33 mouse cellular contexts compared by ENCODE assay signal in the genomic region with DNA sequence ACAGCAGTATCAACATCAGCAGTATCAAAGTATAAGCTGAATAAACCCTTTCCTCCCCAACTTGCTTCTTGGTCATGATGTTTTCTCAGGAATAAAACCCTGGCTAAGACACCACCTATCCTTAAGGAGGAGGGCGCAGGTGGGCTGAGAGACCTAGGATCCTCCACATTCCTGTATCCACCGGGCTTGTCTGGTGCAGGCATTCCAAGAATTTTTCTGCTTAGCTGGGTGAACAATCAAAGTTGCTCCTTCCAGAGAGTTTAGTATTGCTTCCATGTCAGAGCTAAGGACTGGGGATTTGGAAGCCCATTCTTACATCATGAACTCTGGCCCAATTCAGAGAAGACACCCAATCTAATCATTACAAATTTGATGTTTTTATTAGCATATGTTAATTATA. TPM values are rescaled to one million over a fixed set of nuclear protein-coding genes. Genes with fewer than 3 reads are reported as not detected.
DNase-seq lines count a peak whose midpoint lies in the region; ATAC-seq and TF ChIP-seq lines count a peak whose summit lies in the region.
"Had no signal": no experiment of that assay in that cellular context is flagged by ENCODE, and none has a peak within 500 bp of the region (broad histone marks: within the 10 kb centered on the region; RNA-seq: fewer than 3 reads in every experiment).

No protein-coding gene starts in this region.

- WGBS in lung, embryonic 14.5 days: 31% methylated on average over 2 of the region's 2 CpGs
- WGBS in small intestine, adult 2 months: 77% methylated on average over 2 of the region's 2 CpGs

- no peaks in the 10 kb centered on the region for H3K36me3 ChIP-seq in lung, embryonic 14.5 days (ENCODE audit: insufficient read depth)
- peaks cover 4% of the 10 kb centered on the region; the same call in 1 of the 2 replicates for H3K36me3 ChIP-seq in small intestine, adult 2 months (ENCODE audit: control insufficient read depth, insufficient read depth, low read length)
- H3K36me3 ChIP-seq: embryonic facial prominence, embryonic 15.5 days; forebrain, embryonic 12.5 days; G1E; heart, embryonic 10.5 days; hindbrain, embryonic 15.5 days; limb, embryonic 10.5 days; limb, embryonic 15.5 days; liver, embryonic 13.5 days; midbrain, embryonic 15.5 days had no signal

- no peak overlapping the region for H3K4me3 ChIP-seq in gastrocnemius, adult 2 months
- no peak overlapping the region for H3K4me3 ChIP-seq in lung, embryonic 14.5 days (ENCODE audit: low read depth, low read length)
- H3K4me3 ChIP-seq in small intestine, adult 2 months (ENCODE audit: low read depth, low read length): no peak overlapping the region
- H3K4me3 ChIP-seq: embryonic facial prominence, embryonic 15.5 days; forebrain, embryonic 12.5 days; heart, embryonic 10.5 days; hindbrain, embryonic 15.5 days; limb, embryonic 10.5 days; limb, embryonic 15.5 days; liver, embryonic 13.5 days; midbrain, embryonic 15.5 days had no signal

- no peaks in the 10 kb centered on the region for H3K4me1 ChIP-seq in lung, embryonic 14.5 days (ENCODE audit: insufficient read depth)
- H3K4me1 ChIP-seq in small intestine, adult 2 months (ENCODE audit: control insufficient read depth, insufficient read depth, insufficient read length, low read length): peaks cover 33% of the 10 kb centered on the region

- no peak for DNase-seq in gastrocnemius, adult 2 months
- no peak for DNase-seq in gastrocnemius, postnatal 14 days
- DNase-seq in lung, embryonic 14.5 days: peak; percentile 41
- DNase-seq in lung, postnatal 14 days: no peak
- peak; percentile 68 for DNase-seq in R1 (ENCODE audit: low read depth, low spot score)
- DNase-seq in natural killer cell, adult 2 months (ENCODE audit: low spot score in 2 of 2): no peak
- DNase-seq: adrenal gland, adult 2 months; adrenal gland, postnatal 36 days; cerebellum, adult 18-20 months; cerebellum, postnatal 10 days; forebrain, postnatal 0 days; gastrocnemius, postnatal 10 days; heart, postnatal 4 days; kidney, adult 8-10 months; layer of hippocampus, postnatal 36 days; liver, embryonic 13.5 days; lung, adult 2 months; right cerebral cortex, adult 18-20 months; thymus, adult 18-20 months; thymus, postnatal 25 days had no signal

- no peak overlapping the region for H3K9ac ChIP-seq in lung, embryonic 14.5 days
- H3K9ac ChIP-seq: embryonic facial prominence, embryonic 15.5 days; forebrain, embryonic 12.5 days; forebrain, postnatal 0 days; hindbrain, embryonic 15.5 days; limb, embryonic 15.5 days; liver, embryonic 13.5 days; midbrain, embryonic 15.5 days had no signal

- intact Hi-C loops in gastrocnemius, adult 2 months (cut with DNase I): no loop called here
- intact Hi-C loops in gastrocnemius, postnatal 14 days (cut with DNase I; ENCODE audit: low total_unique reads): loop anchor here (10.0 kb wide), 1 partner anchor 50 kb away; a partner anchor contains a TSS

- no peak overlapping the region for H3K4me2 ChIP-seq in lung, embryonic 14.5 days
- H3K4me2 ChIP-seq: embryonic facial prominence, embryonic 15.5 days; forebrain, embryonic 12.5 days; hindbrain, embryonic 15.5 days; limb, embryonic 15.5 days; liver, embryonic 13.5 days; midbrain, embryonic 15.5 days had no signal

- H3K27me3 ChIP-seq in lung, embryonic 14.5 days (ENCODE audit: insufficient read depth, low read length): no peaks in the 10 kb centered on the region
- no peaks in the 10 kb centered on the region for H3K27me3 ChIP-seq in small intestine, adult 2 months (ENCODE audit: control insufficient read depth, insufficient read depth, low read length)
- H3K27me3 ChIP-seq: embryonic facial prominence, embryonic 15.5 days; forebrain, embryonic 12.5 days; hindbrain, embryonic 15.5 days; limb, embryonic 15.5 days; liver, embryonic 13.5 days; midbrain, embryonic 15.5 days had no signal

- no peak for TF ChIP-seq POLR2A in small intestine, adult 2 months (IDR thresholded peaks at IDR 0.05; ENCODE audit: low read depth, low read length)

- H3K27ac ChIP-seq in gastrocnemius, adult 2 months: peak overlapping the region; percentile 9; the same call in 1 of the 2 replicates
- H3K27ac ChIP-seq in lung, embryonic 14.5 days (ENCODE audit: low read depth): no peak overlapping the region
- peak overlapping the region; percentile 88 for H3K27ac ChIP-seq in small intestine, adult 2 months (ENCODE audit: insufficient read depth, low read depth, low read length)
- H3K27ac ChIP-seq: embryonic facial prominence, embryonic 15.5 days; forebrain, embryonic 12.5 days; heart, embryonic 10.5 days; hindbrain, embryonic 15.5 days; limb, embryonic 10.5 days; limb, embryonic 15.5 days; liver, embryonic 13.5 days; macrophage; midbrain, embryonic 15.5 days; stomach, postnatal 0 days had no signal

- TF ChIP-seq CTCF in gastrocnemius, adult 2 months (IDR thresholded peaks at IDR 0.05): no peak
- no peak for TF ChIP-seq CTCF in lung, embryonic 14.5 days (IDR thresholded peaks at IDR 0.05; ENCODE audit: low read depth)
- TF ChIP-seq CTCF in small intestine, adult 2 months (IDR thresholded peaks at IDR 0.05; ENCODE audit: extremely low read depth, insufficient read length, insufficient replicate concordance, low read depth, low read length): no peak

- peak; percentile 38; the same call in 1 of the 2 replicates for ATAC-seq in lung, embryonic 14.5 days (ENCODE audit: insufficient read depth)
- ATAC-seq: activated CD4-positive, CD25-positive, alpha-beta regulatory T cell, adult 4 months; forebrain, postnatal 0 days; inflammation-experienced regulatory T-cells, adult 6 months; midbrain, embryonic 15.5 days had no signal

- no peaks in the 10 kb centered on the region for H3K9me3 ChIP-seq in lung, embryonic 14.5 days (ENCODE audit: low read depth, low read length)
- H3K9me3 ChIP-seq: embryonic facial prominence, embryonic 15.5 days; forebrain, embryonic 12.5 days; G1E; heart, embryonic 10.5 days; hindbrain, embryonic 15.5 days; limb, embryonic 10.5 days; limb, embryonic 15.5 days; liver, embryonic 13.5 days; midbrain, embryonic 15.5 days had no signal

RNA-seq across cellular contexts. Expression of a gene that starts 53.8 kb away (rescaled TPM):
- 10 to 100 TPM; 48.6 to 51.2 TPM for total RNA-seq in gastrocnemius, adult 2 months (2021)
- 10 to 100 TPM; 41.5 to 51.9 TPM for total RNA-seq in gastrocnemius, postnatal 14 days (2021)
- 54.7 and 57.5 TPM in 2 replicates for polyA plus RNA-seq in lung, embryonic 14.5 days (2014; fragmentation: Nextera tagmentation; extraction: Ambion mirVana)
- polyA plus RNA-seq in small intestine, adult 2 months (2012; rRNA removed): 15.1 and 172 TPM in 2 replicates

Comparison
In these comparisons a context has a peak if more than half of its experiments do, and no peak if none do; other contexts are left out.
1. DNase-seq: peak in lung, embryonic 14.5 days (single experiment) and R1 (single experiment); none in gastrocnemius, adult 2 months (single experiment), gastrocnemius, postnatal 14 days (single experiment), lung, postnatal 14 days (single experiment) and natural killer cell, adult 2 months (0 of 2).